Mouse (Mus musculus) right cerebral cortex, postnatal 25 days (tissue): ENCODE results near the gene Fgfr2.
A peak's percentile ranks its signal among the peaks of the same experiment; 100 is the strongest.

Experiments
- DNase-seq: peaks from one replicate; pipeline ENCODE4 v3.0.0; 2022

Gene Fgfr2

DNA sequence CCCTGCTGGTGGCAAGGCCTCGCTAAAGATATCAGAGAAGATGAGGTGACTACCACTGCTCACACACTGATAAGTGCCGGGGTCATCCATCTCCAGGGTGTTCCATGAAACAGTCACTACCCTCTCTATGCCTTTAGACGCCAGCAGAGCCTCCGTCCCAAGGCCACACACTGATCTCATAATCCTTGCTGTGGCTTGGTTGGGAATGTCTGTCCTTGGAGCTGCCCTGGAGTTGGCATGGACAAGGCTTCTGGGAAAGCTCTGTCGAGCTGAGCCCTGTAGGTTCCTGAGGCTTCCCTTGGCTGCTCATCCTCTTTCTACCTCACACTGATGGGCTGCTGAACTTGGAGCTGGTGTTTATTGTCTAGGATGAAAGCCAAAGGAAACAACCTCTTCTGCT, 2336.4 kb downstream of the Fgfr2 start:
- DNase-seq: no peak

DNA sequence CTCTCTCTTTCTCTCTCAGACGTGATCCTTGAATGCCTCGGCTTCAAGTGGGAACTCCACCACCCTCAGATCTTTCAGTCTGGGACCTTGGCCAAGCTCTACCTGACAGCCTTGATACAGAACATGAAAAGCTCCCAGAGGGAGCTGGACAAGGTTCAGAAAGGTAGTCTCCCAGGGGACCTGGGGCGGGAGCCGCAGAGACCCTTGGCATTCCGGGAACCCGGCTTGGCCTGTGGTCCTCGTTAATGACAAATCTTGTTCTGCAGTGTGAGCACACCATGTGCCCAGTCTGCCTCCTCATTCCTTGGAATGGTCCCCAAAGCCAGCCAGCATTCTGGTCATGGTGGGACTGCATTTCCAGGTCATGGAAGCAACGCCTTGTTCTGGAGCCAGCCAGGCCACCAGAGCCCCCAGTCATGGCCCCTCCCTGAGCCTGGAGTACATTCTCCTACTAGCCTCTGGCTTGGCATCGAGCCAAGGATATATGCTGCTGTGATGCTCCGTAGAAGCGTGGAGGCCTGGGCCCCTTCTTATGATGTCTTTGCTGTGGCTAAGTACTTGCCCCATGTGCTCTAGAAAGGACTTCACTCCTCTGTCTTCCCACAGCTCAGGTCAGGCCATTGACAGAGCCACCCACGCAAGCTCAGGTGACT, 2337.1 kb downstream of the Fgfr2 start:
- DNase-seq: no peak

DNA sequence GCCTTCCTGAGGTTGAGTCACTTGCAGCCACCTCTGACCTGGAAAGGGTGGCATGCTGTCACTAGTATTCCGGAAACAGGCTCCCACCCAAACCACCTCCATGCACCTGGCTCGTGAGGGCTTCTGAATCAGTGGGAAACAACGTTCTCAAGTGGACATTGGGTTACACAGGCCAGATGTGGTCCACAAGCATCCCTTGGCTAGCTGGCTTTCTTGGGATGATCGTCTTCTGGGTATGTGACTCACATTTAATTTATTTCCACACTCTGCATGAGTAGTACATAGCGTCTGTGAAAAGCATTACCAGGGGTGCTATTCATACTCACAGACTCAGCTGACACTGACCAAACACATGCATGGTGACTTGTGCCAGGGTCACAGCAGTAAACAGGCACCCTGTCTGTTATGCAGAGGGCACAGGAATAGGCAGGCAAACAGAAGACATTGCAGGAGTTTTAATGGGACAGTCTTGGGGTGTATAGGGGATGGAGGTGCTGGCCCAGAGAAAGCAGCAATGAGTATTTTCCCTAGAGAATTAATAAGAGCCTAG, 2340.6 kb downstream of the Fgfr2 start:
- no peak for DNase-seq

DNA sequence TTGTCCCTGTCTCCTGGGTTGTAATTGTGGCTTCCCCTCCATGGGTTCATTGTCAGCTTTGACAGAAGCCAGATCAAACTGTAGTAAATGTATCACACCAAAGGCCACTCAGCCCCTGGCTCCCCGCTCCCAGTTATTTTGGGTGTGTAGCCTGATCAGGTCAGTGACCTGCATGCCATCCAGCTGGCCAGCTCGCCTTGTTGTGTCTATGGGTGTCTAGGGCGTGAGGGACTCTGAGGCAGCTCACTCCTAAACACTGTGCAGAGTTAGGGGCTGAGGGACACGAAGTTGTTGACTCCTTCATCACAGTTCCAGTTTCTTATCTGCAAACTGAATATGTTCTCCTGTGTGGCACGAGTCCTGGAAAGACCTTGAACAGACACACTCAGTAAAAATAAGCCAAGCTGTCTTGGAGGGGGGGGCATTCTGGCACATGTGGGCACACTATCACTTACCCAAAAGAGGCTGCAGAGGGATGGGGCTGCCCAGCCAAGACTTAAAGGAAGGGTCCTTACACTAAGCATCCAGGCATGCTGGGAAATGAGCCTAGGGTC, 2342.2 kb downstream of the Fgfr2 start:
- no peak for DNase-seq

DNA sequence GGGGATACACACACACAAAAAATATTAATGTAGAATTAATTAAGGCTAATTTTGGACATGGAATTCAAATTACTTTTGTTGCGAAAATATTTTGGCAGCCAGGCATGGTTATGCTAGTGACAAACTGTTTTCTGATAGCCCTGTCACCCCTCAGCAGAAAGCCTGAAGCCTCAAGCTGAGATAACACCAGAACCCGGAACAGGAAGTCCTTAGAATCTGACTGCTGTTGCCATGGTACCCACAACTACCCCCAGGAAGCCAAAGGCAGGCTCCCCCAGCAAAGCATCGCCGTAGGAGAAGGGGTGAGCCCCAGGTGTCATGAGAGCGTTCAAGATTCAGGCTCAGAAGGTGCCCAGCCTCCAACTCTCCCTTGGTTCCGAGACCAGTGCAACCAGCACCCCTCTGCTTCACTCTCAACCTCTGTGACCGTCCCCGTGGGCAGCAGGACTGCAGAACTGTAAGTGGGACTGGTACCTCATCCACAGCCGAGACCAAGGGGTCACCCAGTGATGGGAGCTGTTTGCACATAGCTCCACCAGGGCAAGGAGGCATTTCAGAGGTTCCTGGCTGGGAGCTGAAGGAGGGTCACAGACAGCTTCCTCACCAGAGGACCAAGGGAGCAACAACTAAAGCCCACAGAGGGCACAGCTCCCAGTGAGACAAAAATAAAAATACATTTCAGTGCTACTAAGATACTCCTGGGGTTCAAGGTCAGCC, 2349.1 kb downstream of the Fgfr2 start, which contains the start of gene Btbd16:
Gene Btbd16 (plus strand): TSS at position 156 of the 717 bp plus-strand sequence.
- DNase-seq: no peak

GRCm38 (mm10) chr7:130773171-130773830, 2349.8 kb downstream of the Fgfr2 start:
- no peak for DNase-seq

DNA sequence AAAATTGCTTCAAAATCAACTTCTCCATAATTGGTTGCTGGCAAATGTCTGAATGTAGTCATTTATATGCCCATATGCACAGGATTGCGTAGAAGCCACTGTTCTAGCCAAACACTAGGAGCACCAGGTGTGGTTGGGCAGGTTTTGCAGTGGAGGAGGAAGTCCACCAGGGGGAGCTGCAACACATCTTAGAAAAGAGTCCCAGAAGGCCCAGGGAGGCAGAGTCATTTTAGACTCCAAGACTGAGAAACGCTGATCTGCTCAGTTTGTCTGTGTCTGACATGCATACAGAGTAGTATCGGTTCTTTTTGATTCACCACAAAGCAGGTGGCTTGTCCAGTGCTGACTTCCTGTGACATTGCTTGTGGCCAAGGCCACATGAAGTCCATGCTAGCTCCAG, 2352.4 kb downstream of the Fgfr2 start:
- DNase-seq: peak; percentile 77

- no peak for DNase-seq
These were observed 2355.0 kb downstream of the Fgfr2 start for GRCm38 (mm10) chr7:130768151-130768550.

DNA sequence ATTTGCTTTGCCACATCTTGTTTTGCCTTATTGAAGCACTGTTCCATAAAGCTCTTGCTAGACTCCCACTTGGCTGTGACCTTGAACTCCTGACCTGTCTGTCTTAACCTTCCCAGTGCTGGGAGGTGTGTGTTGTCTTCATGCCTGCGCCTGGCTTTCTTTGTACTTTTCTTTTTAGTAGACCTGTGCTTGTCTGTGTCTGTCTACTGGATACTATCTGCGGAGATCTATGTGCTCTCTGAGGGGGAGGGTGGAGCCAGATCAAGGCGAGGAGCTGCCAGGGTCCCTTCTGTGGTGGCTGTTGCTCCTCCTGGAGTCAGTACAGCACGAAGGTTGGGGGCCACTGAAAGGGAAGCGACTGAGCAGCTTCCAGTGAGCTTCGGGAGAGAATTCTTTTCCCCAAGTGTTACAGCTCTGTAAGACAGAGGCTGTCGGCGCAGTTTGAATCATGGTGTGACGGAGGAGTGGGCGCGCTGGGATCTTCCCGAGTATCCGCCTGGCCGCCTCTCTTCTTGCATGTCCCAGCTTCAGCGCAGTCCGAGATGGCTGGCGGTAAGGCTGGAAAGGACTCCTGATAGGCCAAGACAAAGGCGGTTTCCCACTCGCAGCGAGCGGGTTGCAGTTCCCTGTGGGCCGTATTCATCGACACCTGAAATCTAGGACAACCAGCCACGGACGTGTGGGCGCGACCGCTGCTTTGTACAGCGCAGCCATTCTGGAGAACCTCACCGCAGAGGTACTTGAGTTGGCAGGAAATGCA, 2356.6 kb downstream of the Fgfr2 start:
- no peak for DNase-seq

GRCm38 (mm10) chr7:130764160-130764559, 2359.0 kb downstream of the Fgfr2 start:
- DNase-seq: no peak

DNA sequence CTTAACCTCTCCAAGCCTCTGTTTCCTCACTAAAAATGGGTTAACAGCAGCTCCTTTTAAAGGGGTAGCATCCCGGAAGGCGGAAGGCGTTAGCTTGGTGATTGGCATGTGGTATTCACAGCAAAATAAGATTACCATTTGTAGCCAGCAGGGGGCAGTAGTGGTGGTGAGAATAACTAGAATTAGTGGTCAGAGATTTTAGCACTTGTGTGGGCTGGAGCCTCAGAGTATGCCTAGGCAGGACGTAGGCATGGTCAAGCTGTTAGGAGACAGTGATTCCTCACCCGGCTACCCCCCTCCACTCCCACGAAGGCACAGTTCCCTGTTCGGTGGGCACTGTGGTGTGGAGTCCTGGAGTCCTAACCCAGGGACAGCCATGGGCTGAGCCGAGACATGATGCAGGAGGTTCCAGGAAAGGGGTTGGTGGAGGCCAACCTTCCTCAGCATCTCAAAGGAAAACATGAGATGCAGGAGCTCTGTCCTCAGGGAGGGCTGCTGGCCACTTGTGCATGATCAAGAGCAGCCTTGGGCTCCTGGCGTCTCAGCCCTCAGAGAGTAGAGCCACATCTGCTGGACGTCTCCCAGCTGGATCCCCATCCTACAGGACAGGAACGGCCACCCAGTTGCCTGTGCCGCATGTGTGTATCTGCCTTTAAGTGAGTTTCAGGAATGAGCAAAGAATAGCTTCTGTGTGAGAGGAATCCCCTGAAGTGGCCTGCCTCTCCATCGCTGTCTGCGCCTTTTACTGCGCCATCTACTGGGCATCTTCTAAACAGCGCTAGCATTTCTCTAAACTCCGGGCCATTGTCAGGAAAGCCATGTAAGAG, 2360.9 kb downstream of the Fgfr2 start:
- peak; percentile 64 for DNase-seq

GRCm38 (mm10) chr7:130757326-130757865, 2365.8 kb downstream of the Fgfr2 start:
- no peak for DNase-seq

- DNase-seq: no peak
These were observed 2366.8 kb downstream of the Fgfr2 start for GRCm38 (mm10) chr7:130756343-130756835.

DNA sequence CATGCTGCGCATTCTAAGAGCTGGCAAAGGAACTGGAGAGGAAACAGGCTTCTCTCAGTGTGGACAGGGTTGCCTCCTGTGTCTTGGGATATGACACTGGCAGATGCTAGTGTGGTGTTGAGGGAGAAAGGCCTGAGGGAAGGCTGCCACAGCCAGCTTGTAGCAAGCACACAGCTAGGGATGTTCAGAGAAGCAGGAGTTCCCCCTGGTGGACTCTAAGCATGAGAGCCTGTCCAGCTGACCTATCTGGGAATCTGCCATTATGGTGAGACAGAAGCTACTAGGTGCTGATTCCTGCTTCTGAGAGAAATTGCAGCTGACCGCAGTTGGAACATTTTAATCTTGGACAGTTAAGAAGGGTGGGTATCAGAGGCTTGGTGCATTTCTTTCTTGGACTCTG, 2368.4 kb downstream of the Fgfr2 start:
- DNase-seq: no peak

DNA sequence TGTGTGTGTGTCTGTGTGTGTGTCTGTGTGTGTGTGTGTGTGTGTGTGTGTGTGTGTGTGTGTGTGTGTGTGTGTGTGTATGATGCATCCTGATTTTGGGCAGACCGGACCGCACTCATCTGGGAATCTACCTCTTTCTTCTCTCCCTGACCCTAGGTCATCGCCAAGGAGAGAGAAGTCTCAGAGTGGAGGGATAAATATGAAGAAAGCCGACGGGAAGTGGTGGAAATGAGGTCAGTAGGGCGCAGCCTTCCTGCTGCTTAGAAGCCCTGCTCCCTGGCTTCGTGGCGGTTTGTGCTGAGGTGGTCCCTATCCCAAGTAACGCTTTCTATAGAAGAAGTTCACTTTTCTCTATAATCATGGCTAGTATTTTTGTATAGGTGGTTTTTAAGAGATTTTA, 2371.5 kb downstream of the Fgfr2 start:
- no peak for DNase-seq

DNA sequence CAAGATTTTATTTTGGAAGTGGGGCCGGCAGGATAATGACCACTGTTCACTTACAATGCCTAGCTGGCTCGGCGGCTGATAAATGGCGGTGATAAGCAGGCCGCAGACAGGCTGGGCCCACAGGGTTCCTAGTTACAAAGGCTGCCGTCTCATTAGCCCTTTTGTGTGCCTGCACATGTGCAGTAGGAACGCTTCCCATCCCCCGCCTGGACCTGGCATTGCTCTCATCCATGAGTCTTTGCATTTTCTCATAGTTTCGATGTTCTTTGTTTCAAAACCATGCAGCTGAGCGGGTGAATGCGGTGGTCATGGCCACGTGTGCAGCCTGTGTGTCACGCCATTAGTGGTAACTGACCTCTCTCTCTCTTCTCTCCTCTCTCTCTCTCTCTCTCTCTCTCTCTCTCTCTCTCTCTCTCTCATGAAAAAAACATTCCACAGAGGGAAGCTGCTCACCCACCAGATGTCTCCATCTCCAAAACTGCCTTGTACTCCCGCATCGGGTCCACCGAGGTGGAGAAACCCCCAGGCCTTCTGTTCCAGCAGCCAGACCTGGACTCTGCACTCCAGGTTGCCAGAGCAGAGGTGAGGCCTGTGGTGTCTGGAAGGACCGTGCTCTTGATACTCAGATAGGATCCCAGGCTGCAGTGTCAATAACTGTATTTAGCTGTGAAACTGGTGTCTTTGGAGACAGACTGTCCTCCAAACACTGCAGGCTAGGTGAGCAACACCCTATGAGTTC, 2372.2 kb downstream of the Fgfr2 start:
- no peak for DNase-seq

DNA sequence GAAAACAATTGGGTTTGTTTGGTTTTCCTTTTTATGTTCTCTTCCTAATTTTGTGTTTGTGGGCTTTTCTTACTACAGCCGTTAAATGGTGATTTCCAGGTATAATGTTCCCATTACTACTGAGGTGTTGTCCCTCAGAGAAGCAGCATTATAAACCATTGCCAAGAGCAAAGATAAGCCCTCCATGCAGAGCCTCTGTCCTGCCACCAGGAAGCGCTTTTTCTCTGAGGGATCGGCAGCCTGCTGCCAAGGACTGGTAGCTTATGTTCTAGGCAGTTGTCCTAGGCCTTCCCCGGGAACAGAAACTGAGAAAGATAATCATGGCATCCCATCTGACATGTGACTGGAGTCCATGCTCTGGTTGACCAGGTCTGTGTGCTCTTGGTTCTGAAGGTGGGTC, 2374.0 kb downstream of the Fgfr2 start:
- no peak for DNase-seq

DNA sequence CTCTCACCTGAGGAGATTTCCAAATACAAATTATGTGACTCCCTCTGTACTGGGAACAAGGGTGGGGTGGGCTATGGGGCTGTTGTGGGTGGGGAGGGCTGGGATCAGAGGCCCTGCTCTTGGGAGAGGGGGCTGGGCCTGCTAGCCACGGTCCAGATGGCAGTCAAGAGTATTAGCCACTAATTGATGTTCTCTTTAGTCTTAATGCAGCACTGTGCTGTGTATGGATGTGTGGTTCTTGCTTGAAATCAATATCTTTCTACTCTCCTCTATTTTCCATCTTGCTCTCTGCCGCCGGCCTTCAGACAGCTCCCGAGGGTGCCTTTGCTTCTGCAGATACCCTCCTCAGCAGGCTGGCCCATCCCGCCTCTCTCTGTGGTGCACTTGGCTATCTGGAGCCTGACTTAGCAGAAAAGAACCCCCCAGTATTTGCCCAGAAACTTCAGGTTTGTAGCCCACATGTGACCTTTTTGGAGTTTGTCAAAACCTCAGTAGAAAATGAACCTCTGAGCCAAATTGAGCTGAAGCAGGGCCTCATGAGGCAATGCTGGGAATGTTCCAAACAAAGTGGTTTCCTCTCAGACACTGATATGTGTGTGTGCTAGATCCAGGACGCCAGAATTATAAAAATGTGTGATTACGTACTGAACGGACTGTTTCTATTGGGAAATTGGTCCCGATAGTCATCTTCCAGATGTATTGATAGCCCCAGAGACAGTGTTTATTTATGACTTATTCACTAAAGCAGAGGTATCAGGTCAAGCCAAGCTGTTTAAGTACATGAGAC, 2379.7 kb downstream of the Fgfr2 start:
- DNase-seq: no peak

- DNase-seq: no peak
These were observed 2382.1 kb downstream of the Fgfr2 start for GRCm38 (mm10) chr7:130741099-130741498.
